Mouse (Mus musculus) testis, postnatal 10 days (tissue): Measurements from ENCODE around the gene Sec16a.
"Not testable (repeated sequence)": the region's sequence is repeated elsewhere in the genome, so short reads cannot be mapped to it uniquely, and the experiment has no call there.

Experiments
- DNase-seq: peaks from one replicate; pipeline ENCODE4 v3.0.0; 2021; ENCODE audit warnings: low spot score

Sec16a gene

DNA sequence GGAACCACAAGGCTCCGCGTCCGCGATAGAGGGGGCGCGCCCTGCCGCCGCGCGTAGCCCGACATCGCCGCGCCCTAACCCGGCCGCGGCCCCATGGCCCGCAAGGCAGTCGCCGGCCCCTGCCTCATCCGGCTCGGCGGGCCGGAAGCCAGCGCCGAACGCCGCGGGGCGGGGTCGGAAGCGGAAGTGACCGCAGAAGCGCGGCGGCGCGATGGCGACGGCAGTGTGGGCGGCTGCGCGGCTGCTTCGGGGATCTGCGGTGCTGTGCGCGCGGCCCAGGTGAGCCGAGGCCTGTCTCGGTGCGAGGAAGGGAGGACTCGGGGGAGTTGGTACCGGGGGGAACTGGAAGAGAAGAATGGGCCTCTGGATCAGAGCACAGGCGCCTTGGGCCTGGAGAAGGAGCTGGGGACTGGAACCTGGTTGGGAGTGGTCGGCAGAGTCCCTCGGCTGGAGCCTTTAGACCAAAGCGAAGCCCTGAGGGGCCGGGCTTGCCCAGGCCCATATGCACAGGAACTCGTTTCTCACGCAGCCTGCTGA lies 55.8 kb downstream of the Sec16a start, which contains the start of the genes Entr1 and Pmpca:
TSS of gene Entr1 (minus strand) at position 163 of the 537 bp plus-strand sequence.
TSS of gene Pmpca (plus strand) at position 186 of the 537 bp plus-strand sequence.
- peak; percentile 91 for DNase-seq

DNA sequence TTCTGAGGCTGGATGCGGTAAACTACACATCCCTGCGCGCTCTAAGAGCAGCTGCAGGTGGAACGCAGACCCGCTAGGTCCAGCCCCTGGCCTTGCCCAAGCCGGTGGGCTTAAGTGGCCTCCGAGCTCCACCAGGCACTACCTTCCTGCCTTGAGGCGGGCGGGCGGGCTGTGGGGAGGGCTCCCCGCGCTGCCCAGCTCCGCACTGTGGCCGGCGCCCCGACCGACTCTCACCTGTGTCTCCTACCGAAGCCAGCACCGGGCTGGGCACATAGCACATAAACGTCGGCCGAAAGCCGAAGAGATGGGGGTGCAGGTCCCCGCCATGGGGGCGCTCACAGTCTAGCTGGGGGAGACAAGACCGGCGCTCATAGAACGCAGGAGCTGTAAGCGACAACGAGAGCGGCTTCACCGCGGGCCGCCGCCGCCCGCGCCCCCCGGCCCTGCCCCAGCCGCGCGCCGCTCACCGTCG lies 56.3 kb downstream of the Sec16a start:
- peak; percentile 62 for DNase-seq

DNA sequence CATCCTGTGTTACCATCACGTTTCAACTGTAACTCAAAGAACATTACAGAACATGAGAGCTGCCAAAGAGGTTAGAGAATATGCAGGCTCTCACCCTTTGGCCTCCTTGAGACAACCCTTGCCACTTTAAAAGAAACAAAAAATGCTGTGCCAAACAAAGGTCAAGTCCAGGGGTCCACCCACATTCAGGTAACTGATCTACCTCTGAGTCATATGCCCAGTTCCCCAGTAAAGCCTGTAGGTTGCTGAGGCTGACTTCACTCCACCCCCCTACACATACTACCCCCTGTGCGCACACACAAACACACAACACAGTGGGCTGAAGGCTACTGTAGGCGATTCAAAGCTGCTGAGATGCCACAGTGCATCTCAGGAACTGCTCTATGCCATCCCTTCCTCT lies 57.3 kb downstream of the Sec16a start:
- no peak for DNase-seq

DNA sequence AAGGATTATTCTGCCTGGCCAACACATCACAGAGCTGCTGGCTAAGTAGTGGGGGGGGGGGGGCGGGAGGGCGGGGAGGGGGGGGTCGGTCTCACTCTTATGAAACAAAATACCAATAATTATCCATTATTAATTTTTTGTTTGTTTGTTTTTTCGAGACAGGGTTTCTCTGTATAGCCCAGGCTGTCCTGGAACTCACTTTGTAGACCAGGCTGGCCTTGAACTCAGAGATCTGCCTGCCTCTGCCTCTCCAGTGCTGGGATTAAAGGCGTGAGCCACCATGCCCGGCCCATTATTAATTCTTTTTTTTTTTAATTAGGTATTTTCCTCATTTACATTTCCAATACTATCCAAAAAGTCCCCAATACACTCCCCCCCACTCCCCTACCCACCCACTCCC lies 64.1 kb downstream of the Sec16a start:
- not testable (repeated sequence) for DNase-seq

DNA sequence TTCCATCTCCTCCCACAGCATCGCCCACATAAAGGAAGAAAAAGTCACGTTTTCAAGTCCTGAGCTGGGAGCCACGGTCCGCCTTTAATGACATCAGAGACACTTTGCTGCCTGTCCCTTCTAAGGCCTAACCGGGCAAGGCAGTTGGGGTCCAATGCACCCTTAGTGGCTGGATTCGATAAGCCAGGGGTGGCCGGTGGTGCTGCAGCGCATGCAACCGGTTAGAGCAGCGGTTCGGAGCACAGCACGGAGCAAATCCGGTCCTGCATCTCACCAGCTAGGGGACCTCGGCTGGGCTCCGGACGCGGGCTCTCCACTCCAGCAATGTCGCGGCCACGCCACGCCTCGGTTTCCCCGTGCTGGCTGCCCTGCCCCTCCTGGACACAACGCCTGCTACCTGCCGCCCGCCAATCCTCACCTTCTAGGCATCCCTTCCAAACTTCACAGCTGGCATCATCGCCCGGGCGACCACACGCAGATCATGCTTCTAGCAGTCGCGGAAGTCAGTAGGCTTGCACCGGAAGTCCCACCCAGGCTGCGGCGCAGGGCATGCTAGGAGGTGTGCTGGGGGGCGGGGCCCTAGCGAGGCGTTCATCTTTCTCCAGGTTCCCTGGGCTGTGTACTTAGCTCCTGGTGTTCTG lies 64.8 kb downstream of the Sec16a start, which contains the start of gene Snapc4:
TSS of gene Snapc4 (minus strand) at position 523 of the 641 bp plus-strand sequence.
- DNase-seq: peak; percentile 89

DNA sequence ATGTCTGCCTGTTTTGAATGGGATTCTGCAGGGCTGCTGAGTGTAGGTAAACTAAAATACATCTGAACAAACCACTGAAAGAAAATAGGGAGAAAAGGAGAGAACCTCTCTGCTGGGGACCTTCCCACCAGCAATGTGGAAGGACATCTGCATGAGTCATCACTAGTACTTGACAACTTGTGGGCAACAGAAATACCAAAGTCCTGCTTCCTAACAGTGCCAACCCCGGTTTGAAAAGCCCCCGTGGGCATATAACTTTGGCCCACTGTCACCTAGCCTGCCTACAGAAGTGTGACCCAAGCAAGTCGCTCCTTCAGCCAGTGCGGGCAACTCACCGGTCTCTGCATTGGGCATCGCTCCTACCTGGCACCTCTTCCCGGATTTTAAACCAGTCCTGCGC lies 72.6 kb downstream of the Sec16a start:
- DNase-seq: no peak

DNA sequence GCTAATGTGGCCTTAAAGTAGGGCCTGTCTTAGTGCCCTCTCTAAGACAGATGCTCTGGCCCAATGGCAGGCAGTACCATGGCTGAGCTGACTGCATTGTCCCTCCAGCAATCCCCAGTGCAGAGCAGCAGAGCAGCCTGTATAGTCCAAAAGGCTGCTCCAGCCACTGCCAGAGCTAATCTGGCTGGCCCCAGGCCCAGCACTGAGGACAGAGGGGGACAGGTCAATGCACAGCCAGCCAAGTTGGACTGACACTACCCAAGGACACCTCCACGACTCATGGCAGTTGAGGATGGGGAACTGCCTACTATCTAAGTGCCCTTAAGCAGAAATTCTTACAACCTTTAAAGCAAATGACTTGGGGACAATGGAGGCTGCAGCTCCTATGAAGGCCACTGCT lies 76.4 kb downstream of the Sec16a start:
- DNase-seq: no peak

DNA sequence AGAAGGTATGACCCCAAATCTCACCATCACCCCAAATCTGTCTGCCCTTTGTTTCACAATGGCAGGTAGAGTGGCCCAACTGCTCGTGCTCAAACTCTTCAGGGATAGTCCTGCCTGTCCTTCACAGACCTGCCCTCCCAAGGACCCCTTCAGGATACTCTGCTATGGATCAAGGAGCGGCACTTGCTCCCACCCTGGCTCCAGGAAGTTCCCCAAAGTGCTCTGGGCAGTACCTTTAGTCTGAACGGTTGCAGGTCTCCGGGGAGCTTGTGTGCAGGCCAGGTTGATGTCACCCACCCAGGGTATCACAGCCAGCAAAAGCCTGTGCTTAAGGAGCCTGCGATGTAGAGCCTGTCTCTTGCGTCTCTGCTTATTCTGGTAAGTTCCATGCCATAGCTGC lies 77.1 kb downstream of the Sec16a start:
- no peak for DNase-seq

DNA sequence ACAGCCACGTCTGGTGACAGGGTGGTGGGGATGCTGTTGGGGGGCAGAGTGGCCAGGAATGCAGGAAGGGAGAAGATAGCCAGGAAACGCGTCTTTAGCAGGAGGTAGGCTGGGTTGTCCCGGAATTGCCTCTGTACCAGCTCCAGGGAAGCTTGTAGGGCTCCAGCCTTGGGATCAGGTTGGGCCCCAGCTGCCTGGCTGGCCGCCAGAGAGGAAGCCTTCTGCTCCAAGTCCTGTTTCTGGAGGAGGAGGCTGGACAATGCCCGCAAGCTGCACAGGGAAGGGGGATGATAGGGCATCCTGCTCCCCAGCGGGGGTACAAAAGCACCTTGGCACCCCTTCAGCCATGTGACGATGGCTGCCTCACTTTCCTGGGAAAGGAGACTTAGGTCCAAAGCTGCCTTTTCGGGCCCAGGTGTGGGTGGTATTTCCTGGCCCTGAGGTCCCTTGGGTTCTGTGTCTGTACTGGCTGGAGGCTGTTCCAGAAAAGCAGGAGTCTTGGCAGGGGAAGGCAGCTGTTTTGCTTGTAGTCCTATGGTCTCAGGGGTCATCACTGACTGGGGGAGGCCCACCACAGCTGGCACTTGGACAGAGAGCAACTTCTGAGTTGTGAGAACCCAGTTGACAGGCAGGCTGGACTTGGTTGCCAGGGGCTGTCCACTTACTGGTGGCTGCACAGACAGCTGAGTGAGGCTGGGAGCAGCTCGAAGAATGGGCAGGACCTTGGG lies 80.1 kb downstream of the Sec16a start:
- peak; percentile 90 for DNase-seq

DNA sequence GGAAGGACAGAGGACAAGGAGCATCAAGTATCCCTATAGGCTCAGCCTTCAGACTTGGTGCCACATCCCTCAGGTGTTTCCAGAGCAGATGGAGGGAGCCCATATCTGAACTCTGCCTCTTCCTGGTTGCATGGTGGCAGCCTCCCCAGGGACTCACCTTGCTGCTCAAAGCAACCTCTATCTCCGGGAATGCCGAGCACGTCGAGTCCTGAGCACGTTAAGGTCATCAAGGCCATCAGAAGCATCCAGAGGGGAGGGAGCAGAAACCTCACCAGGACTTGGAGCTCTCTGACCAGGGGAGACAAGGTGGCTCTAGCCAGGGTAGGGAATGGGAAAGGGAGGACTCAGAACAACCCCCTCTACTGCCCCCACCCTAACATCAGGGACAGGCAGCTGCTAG lies 81.5 kb downstream of the Sec16a start:
- no peak for DNase-seq

DNA sequence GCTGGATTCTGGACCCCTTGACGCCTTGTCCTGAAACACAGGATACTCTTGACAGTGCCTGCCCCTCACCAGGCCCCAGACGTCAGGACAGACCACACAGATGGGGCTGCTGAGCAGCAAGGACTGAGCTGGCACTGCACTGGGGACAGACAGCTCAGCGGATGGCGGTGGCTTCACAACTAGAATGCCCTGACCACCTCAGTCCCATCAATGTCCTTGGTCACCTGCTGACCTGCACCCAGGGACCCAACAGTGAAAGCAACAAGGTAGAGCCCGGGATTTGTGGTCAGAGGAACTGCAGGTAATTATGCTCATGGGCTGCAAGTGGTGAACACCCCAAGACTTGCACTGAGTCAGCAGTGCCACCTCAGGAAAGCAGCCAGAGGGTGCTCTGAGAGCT lies 82.0 kb downstream of the Sec16a start:
- no peak for DNase-seq

DNA sequence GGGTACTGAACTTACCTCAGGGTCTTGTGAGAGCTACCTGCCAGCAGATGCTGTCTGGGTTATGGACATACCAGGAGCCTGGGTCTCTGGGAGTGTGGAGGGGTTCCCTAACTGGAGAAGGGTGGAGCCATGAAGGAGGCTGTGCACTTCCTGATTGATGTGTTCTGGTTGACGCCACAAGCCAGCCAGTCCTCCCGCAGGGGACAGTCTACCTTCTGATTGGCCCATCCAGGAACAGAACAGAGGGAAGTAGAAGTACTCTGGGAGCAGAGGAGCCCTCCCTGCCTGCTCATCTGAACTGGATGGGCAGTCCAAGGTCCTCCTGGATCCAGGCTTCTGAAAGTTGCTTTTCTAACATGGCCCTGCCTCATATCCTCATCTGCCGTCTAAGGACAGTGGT lies 84.2 kb downstream of the Sec16a start, which contains the start of gene Card9:
TSS of gene Card9 (minus strand) at position 147 of the 400 bp plus-strand sequence.
- no peak for DNase-seq

DNA sequence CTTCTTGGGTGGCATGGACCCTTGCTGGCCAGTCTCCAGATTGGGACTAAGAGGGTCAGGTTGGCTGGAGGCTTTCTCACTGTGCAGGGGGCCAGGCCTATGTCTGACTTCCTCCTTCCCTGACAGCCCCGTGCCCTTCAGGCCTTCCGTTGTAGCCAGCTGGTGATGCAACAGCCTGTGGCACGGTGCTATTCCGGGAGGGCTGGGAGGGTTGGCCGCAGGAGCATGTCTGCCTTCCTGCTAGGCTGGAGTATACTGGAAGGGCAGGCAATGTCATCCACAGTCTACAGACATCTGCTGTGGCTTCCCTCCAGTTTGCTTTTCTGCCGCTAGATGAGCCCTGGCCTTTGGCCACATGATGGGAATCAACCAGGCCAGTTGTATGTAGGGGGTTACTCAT lies 85.0 kb downstream of the Sec16a start:
- DNase-seq: no peak
